Mouse (Mus musculus): ENCODE data around the gene Rnf111.
"Not testable (repeated sequence)": the region's sequence is repeated elsewhere in the genome, so short reads cannot be mapped to it uniquely, and the experiment has no call there.

Rnf111 gene

GRCm38 (mm10) chr9:70503626-70504041 lies at the start of gene Rnf111:
Gene Rnf111, minus strand, starts transcription at chr9:70503725.
- peak; percentile 99 for DNase-seq

GRCm38 (mm10) chr9:70552233-70552632 lies 48.7 kb upstream of the Rnf111 start:
- not testable (repeated sequence) for DNase-seq

GRCm38 (mm10) chr9:70551524-70551923 lies 48.0 kb upstream of the Rnf111 start:
- DNase-seq = no peak

- no peak for DNase-seq
Observed at GRCm38 (mm10) chr9:70548304-70548703, 44.8 kb upstream of the Rnf111 start.

GRCm38 (mm10) chr9:70546576-70546975 lies 43.1 kb upstream of the Rnf111 start:
- not testable (repeated sequence) for DNase-seq

GRCm38 (mm10) chr9:70544831-70545230 lies 41.3 kb upstream of the Rnf111 start:
- no peak for DNase-seq

- no peak for DNase-seq
Observed at GRCm38 (mm10) chr9:70543985-70544384, 40.5 kb upstream of the Rnf111 start.

GRCm38 (mm10) chr9:70543048-70543880 lies 39.7 kb upstream of the Rnf111 start:
- peak; percentile 79 for DNase-seq

GRCm38 (mm10) chr9:70542305-70543041 lies 38.9 kb upstream of the Rnf111 start, which contains the start of gene Sltm:
Gene Sltm, plus strand, starts transcription at chr9:70542754.
- DNase-seq = peak; percentile 100

- peak; percentile 9 for DNase-seq
Observed at GRCm38 (mm10) chr9:70541584-70541983, 38.1 kb upstream of the Rnf111 start.

- DNase-seq = no peak
Observed at GRCm38 (mm10) chr9:70533328-70533727, 29.8 kb upstream of the Rnf111 start.

GRCm38 (mm10) chr9:70524366-70524765 lies 20.8 kb upstream of the Rnf111 start:
- peak; percentile 26 for DNase-seq

- no peak for DNase-seq
Observed at GRCm38 (mm10) chr9:70523813-70524212, 20.3 kb upstream of the Rnf111 start.

- no peak for DNase-seq
Observed at GRCm38 (mm10) chr9:70520651-70521050, 17.1 kb upstream of the Rnf111 start.

GRCm38 (mm10) chr9:70511681-70512080 lies 8.2 kb upstream of the Rnf111 start:
- DNase-seq = no peak

- peak; percentile 44 for DNase-seq
Observed at GRCm38 (mm10) chr9:70510998-70511583, 7.6 kb upstream of the Rnf111 start.

- no peak for DNase-seq
Observed at GRCm38 (mm10) chr9:70509906-70510525, 6.5 kb upstream of the Rnf111 start.

- DNase-seq = peak; percentile 13
Observed at GRCm38 (mm10) chr9:70506787-70507186, 3.3 kb upstream of the Rnf111 start.

- peak; percentile 40 for DNase-seq
Observed at GRCm38 (mm10) chr9:70506186-70506585, 2.7 kb upstream of the Rnf111 start.

GRCm38 (mm10) chr9:70503015-70503603 lies 416 bp downstream of the Rnf111 start:
- peak; percentile 75 for DNase-seq

GRCm38 (mm10) chr9:70502284-70503014 lies 1.1 kb downstream of the Rnf111 start:
- DNase-seq = peak; percentile 24

- DNase-seq = no peak
Observed at GRCm38 (mm10) chr9:70496990-70497389, 6.5 kb downstream of the Rnf111 start.

All from thymus, postnatal 14 days (tissue).